Mouse (Mus musculus): ENCODE results near the gene 4930564D02Rik.

- TF ChIP-seq ZNF384 (IDR thresholded peaks at IDR 0.05; ENCODE audit: low read depth, low read length) (no peak), MAFK (IDR thresholded peaks at IDR 0.05; ENCODE audit: insufficient read depth, low read depth, low read length) (no peak), HCFC1 (IDR thresholded peaks at IDR 0.05; ENCODE audit: borderline replicate concordance, insufficient read depth, low read length) (no peak), CHD2 (IDR thresholded peaks at IDR 0.05; ENCODE audit: low read depth, low read length) (no peak), ZC3H11A (IDR thresholded peaks at IDR 0.05; ENCODE audit: borderline replicate concordance, low read depth, low read length) (no peak)
Observed at GRCm38 (mm10) chr3:105090147-105090546, 23.5 kb downstream of the 4930564D02Rik start.

All from ES-E14 (cell line).